ENCODE assay signal across 27 mouse cellular contexts in genomic region chr3:51335378-51335777, GRCm38 (mm10). TPM values are rescaled to one million over a fixed set of nuclear protein-coding genes. Genes with fewer than 3 reads are reported as not detected.
DNase-seq lines count a peak whose midpoint lies in the region; ATAC-seq and TF ChIP-seq lines count a peak whose summit lies in the region.
"Had no signal": no experiment of that assay in that cellular context is flagged by ENCODE, and none has a peak within 500 bp of the region (broad histone marks: within the 10 kb centered on the region; RNA-seq: fewer than 3 reads in every experiment).

No protein-coding gene starts in this region.

- H3K36me3 ChIP-seq in heart, embryonic 11.5 days (ENCODE audit: control insufficient read depth, insufficient read depth, low read length), result no peaks in the 10 kb centered on the region
- H3K36me3 ChIP-seq in G1E (replicated peaks), result peaks cover 18% of the 10 kb centered on the region
- no peaks in the 10 kb centered on the region for H3K36me3 ChIP-seq in liver, embryonic 13.5 days
- no peaks in the 10 kb centered on the region for H3K36me3 ChIP-seq in macrophage (ENCODE audit: inconsistent target)
- H3K36me3 ChIP-seq: heart, embryonic 12.5 days; intestine, embryonic 15.5 days; neural tube, embryonic 12.5 days had no signal

- no peaks in the 10 kb centered on the region for H3K9me3 ChIP-seq in heart, embryonic 11.5 days (replicated peaks; ENCODE audit: control insufficient read depth, low read length)
- H3K9me3 ChIP-seq in G1E (replicated peaks), result no peaks in the 10 kb centered on the region
- H3K9me3 ChIP-seq in liver, embryonic 13.5 days (replicated peaks), result no peaks in the 10 kb centered on the region
- H3K9me3 ChIP-seq: forebrain, embryonic 13.5 days; intestine, embryonic 15.5 days; neural tube, embryonic 12.5 days had no signal

- ATAC-seq in heart, embryonic 11.5 days (replicated peaks; ENCODE audit: insufficient number of reproducible peaks, low FRiP score, low TSS enrichment), result no peak
- ATAC-seq in G1E (ENCODE audit: extremely low read depth, insufficient number of reproducible peaks, low FRiP score, poor library complexity, severe bottlenecking), result no peak
- no peak for ATAC-seq in liver, embryonic 13.5 days (ENCODE audit: low read depth)
- ATAC-seq in CD4-positive, CD25-positive, alpha-beta regulatory T cell, adult 4 months, result no peak
- ATAC-seq in frontal cortex, adult (ENCODE audit: low TSS enrichment), result no peak
- ATAC-seq: forebrain, embryonic 13.5 days; hindbrain, postnatal 0 days; intestine, embryonic 15.5 days; lung, postnatal 0 days; midbrain, embryonic 16.5 days had no signal

- no peak overlapping the region for H3K4me2 ChIP-seq in heart, embryonic 11.5 days
- peak overlapping the region; percentile 39 for H3K4me2 ChIP-seq in liver, embryonic 13.5 days
- H3K4me2 ChIP-seq: forebrain, embryonic 13.5 days; heart, embryonic 12.5 days; intestine, embryonic 15.5 days; midbrain, embryonic 11.5 days; neural tube, embryonic 12.5 days had no signal

- peaks cover 25% of the 10 kb centered on the region for H3K4me1 ChIP-seq in heart, embryonic 11.5 days (ENCODE audit: control insufficient read depth, insufficient read depth, low read length)
- peaks cover 54% of the 10 kb centered on the region for H3K4me1 ChIP-seq in G1E (ENCODE audit: insufficient read depth, low read depth, low read length)
- peaks cover 67% of the 10 kb centered on the region for H3K4me1 ChIP-seq in liver, embryonic 13.5 days (replicated peaks)

- intact Hi-C loops in heart, postnatal 14 days (cut with DNase I), result no loop called here

- peaks cover 92% of the 10 kb centered on the region for H3K79me2 ChIP-seq in macrophage (ENCODE audit: inconsistent target)

- no peaks in the 10 kb centered on the region for H3K27me3 ChIP-seq in heart, embryonic 11.5 days (ENCODE audit: control insufficient read depth, insufficient read depth, low read length)
- no peaks in the 10 kb centered on the region for H3K27me3 ChIP-seq in G1E (ENCODE audit: insufficient read depth, low read length)
- no peaks in the 10 kb centered on the region for H3K27me3 ChIP-seq in liver, embryonic 13.5 days
- H3K27me3 ChIP-seq: forebrain, embryonic 13.5 days; heart, embryonic 12.5 days; intestine, embryonic 15.5 days; neural tube, embryonic 12.5 days had no signal

- H3K9ac ChIP-seq in heart, embryonic 11.5 days (ENCODE audit: low read depth, low read length), result no peak overlapping the region
- 0 out of 2 replicates have a peak overlapping the region, but pooled peaks have one; percentile 4 for H3K9ac ChIP-seq in liver, embryonic 13.5 days
- H3K9ac ChIP-seq: forebrain, embryonic 13.5 days; heart, embryonic 12.5 days; intestine, embryonic 15.5 days; neural tube, embryonic 12.5 days had no signal

- 59% methylated on average over 8 of the region's 8 CpGs for WGBS in heart, embryonic 11.5 days (ENCODE audit: insufficient replicate concordance)
- WGBS in liver, embryonic 13.5 days (ENCODE audit: insufficient replicate concordance), result 20% methylated on average over 8 of the region's 8 CpGs
- 87% methylated on average over 8 of the region's 8 CpGs for WGBS in macrophage (ENCODE audit: missing documents)

- H3K4me3 ChIP-seq in heart, embryonic 11.5 days (ENCODE audit: low read depth, low read length), result no peak overlapping the region
- H3K4me3 ChIP-seq in G1E (ENCODE audit: low read depth, low read length) (peak overlapping the region; percentile 16; the same call in 1 of the 2 replicates), macrophage (ENCODE audit: inconsistent target) (no peak overlapping the region)
- H3K4me3 ChIP-seq in liver, embryonic 13.5 days (replicated peaks), result no peak overlapping the region
- H3K4me3 ChIP-seq: forebrain, embryonic 13.5 days; gastrocnemius, adult 2 months; heart, embryonic 12.5 days; intestine, embryonic 15.5 days; neural tube, embryonic 12.5 days had no signal

- no peak for TF ChIP-seq CTCF in G1E (IDR thresholded peaks at IDR 0.05; ENCODE audit: low read depth, low read length)

- no peak for DNase-seq in heart, postnatal 14 days
- DNase-seq in G1E (ENCODE audit: low spot score), result no peak
- no peak for DNase-seq in liver, embryonic 13.5 days
- no peak for DNase-seq in frontal cortex, postnatal 10 days (ENCODE audit: low spot score in 2 of 2)
- DNase-seq: adrenal gland, postnatal 25 days; cerebellum, adult 2 months; cerebellum, postnatal 14 days; gastrocnemius, adult 2 months; gastrocnemius, postnatal 36 days; heart, adult 18-20 months; kidney, adult 9 months; kidney, postnatal 10 days; layer of hippocampus, postnatal 36 days; lung, postnatal 4 days; right cerebral cortex, postnatal 4 days had no signal

- 0 out of 2 replicates have a peak overlapping the region, but pooled peaks have one; percentile 10 for H3K27ac ChIP-seq in heart, embryonic 11.5 days (ENCODE audit: low read depth, low read length)
- H3K27ac ChIP-seq in liver, embryonic 13.5 days, result peak overlapping the region; percentile 59
- H3K27ac ChIP-seq in macrophage, result peak overlapping the region; percentile 98
- H3K27ac ChIP-seq: forebrain, embryonic 13.5 days; gastrocnemius, adult 2 months; hindbrain, postnatal 0 days; intestine, embryonic 15.5 days; neural tube, embryonic 12.5 days had no signal

RNA-seq across cellular contexts. Expression of gene Elf2, which starts 5.1 kb away (rescaled TPM):
- polyA plus RNA-seq in heart, embryonic 11.5 days (2014; fragmentation: Nextera tagmentation; extraction: Ambion mirVana), result 44.5 and 48.2 TPM in 2 replicates
- total RNA-seq in heart, postnatal 14 days (2021), result 10 to 100 TPM; 72.0 to 72.9 TPM
- total RNA-seq in G1E (2014; fragmentation: Nextera tagmentation) (67.8 and 73.6 TPM in 2 replicates), G1E (2017) (98.1 and 111 TPM in 2 replicates)
- polyA plus RNA-seq in G1E (2012) (38.1 and 52.6 TPM in 2 replicates), macrophage (2018) (38.0 to 40.4 TPM (median 38.7 TPM) in 3 replicates)
- 24.0 and 24.4 TPM in 2 replicates for polyA plus RNA-seq in liver, embryonic 13.5 days (2015; fragmentation: Nextera tagmentation; extraction: Ambion mirVana)
- 100 to 1,000 TPM; 117 to 322 (median 208) TPM for total RNA-seq in macrophage (2018; cell fraction: chromatin; rRNA removed)
- 10 to 100 TPM; 29.4 to 66.9 (median 48.2) TPM for total RNA-seq in macrophage (2018; cell fraction: cytosol; rRNA removed)
- 100 to 1,000 TPM in 19 of 26 experiments, 10 to 100 TPM in 7; 63.4 to 181 (median 112) TPM for total RNA-seq in macrophage (2018; cell fraction: nucleus; rRNA removed)
- polyA plus RNA-seq in CD4-positive, CD25-positive, alpha-beta regulatory T cell, adult 4 months (2017; shearing (Covaris generic)), result 10 to 100 TPM; 55.9 to 66.9 TPM

Comparison
In these comparisons a context has a peak if more than half of its experiments do, and no peak if none do; other contexts are left out.
1. H3K27ac ChIP-seq: peak in every context shown above with its lines; median percentile 98 in macrophage; 59 in liver, embryonic 13.5 days; 10 in heart, embryonic 11.5 days.